Mouse (Mus musculus) lung, postnatal 0 days (tissue): Measurements from ENCODE around the gene Gckr. TPM values are rescaled to one million over a fixed set of nuclear protein-coding genes. Genes with fewer than 3 reads are reported as not detected.
A peak's percentile ranks its signal among the peaks of the same experiment; 100 is the strongest.

Source experiments
- ATAC-seq: fragments of 200-750 bp; cut with Nextera tagmentation; 2 replicates; pipeline ENCODE4 v1.8.0; 2017; ENCODE audit warnings: moderate library complexity
- DNase-seq: peaks from one replicate; pipeline ENCODE4 v3.0.0-alpha.2; 2016; ENCODE audit warnings: low spot score
- H3K27ac ChIP-seq: fragments of 300-500 bp; sonication (generic); 2 replicates; pipeline ENCODE4 v1.5.1; 2014; ENCODE audit warnings: antibody characterized with exemption, mild to moderate bottlenecking, low read length, mixed read lengths
- H3K27me3 ChIP-seq: fragments of 300-500 bp; sonication (generic); replicated peaks from 2 replicates; pipeline ENCODE4 v1.6.1; 2014; ENCODE audit warnings: low read length, mixed read lengths; ENCODE audit not compliant: insufficient read depth
- H3K36me3 ChIP-seq: fragments of 300-500 bp; sonication (generic); 2 replicates; pipeline ENCODE4 v1.6.1; 2014; ENCODE audit warnings: low read length, mixed read lengths; ENCODE audit not compliant: insufficient read depth
- H3K4me1 ChIP-seq: fragments of 300-500 bp; sonication (generic); 2 replicates; pipeline ENCODE4 v1.6.1; 2014; ENCODE audit warnings: antibody characterized with exemption, low read depth, low read length, mixed read lengths; ENCODE audit not compliant: insufficient read depth
- H3K4me2 ChIP-seq: fragments of 300-500 bp; sonication (generic); replicated peaks from 2 replicates; pipeline ENCODE4 v1.6.1; 2014; ENCODE audit warnings: low read depth, mild to moderate bottlenecking, low read length, moderate library complexity, mixed read lengths
- H3K4me3 ChIP-seq: fragments of 300-500 bp; sonication (generic); 2 replicates; pipeline ENCODE4 v1.5.1; 2014; ENCODE audit warnings: low read depth, low read length
- H3K9ac ChIP-seq: fragments of 300-500 bp; sonication (generic); replicated peaks from 2 replicates; pipeline ENCODE4 v1.6.1; 2014; ENCODE audit warnings: low read depth, mild to moderate bottlenecking
- H3K9me3 ChIP-seq: fragments of 300-500 bp; sonication (generic); 2 replicates; pipeline ENCODE4 v1.6.1; 2016; ENCODE audit warnings: low read length, mixed read lengths
- CTCF ChIP-seq: IDR thresholded peaks from 2 replicates; pipeline ENCODE4 v1.5.1; 2016; ENCODE audit warnings: antibody characterized with exemption, mild to moderate bottlenecking
- EP300 ChIP-seq: IDR thresholded peaks from 2 replicates; pipeline ENCODE4 v1.6.1; 2016; ENCODE audit warnings: antibody characterized with exemption, mild to moderate bottlenecking, control low read depth
- WGBS: fragments of 180-500 bp; shearing (Covaris S2); extraction: QIAGEN DNeasy Blood & Tissue Kit; methylation state at CpG from one replicate; pipeline ENCODE4 v1.1.7; 2014; 5-methylcytosine and 5-hydroxymethylcytosine counted together
- polyA plus RNA-seq: library from polyadenylated mRNA; unstranded; fragments of >200 nt; fragmentation: Nextera tagmentation; extraction: Ambion mirVana; gene quantifications from 2 replicates; pipeline ENCODE4 v1.2.1, GENCODE M21; 2015

The Gckr gene
- 0.08 TPM in 1 of 2 replicates, not detected in the other for polyA plus RNA-seq

DNA sequence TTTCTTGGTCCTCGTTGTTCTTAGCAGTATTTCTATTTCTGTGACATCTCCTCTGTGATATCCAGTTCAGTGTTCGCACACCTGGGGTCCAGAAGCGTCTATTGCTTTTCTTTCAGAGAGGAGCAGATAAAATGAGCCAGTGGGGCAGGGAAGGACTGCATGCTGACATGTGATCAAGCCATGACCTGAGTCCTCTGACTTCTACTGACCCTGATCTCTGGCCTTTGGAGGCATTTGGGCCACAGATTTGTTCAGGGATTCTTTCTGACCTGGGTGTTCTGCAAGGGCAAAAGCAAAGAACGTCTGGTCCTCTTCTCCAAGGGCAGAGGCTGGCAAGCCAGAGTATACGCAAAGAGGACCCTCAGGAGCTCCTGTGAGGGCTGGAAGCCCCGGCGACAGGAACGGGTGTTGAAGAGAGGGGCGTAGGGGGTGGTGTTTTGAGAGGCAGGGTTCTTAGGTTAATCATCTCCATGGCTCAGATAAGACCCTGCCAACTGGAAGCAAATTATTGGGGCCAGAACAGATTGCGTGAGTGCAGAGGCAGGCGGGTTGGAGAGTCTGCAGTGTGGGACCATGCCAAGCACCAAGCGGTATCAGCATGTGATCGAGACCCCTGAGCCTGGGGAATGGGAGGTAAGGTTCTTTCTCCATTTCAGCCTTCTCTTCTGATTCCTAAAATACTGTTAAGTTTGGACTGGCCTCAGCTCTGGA is at the start of gene Gckr:
TSS of gene Gckr (plus strand) at position 397 of the 711 bp plus-strand sequence.
- Histone ChIP-seq H3K27ac (no peak within 1 kb of the TSS), H3K27me3 (no peaks in the 10 kb centered on the region), H3K4me3 (no peak within 1 kb of the TSS), H3K4me2 (no peak within 1 kb of the TSS), H3K4me1 (0 out of 2 replicates have a peak, but pooled peaks cover 5% of the 10 kb centered on the region), H3K9me3 (no peaks in the 10 kb centered on the region), H3K36me3 (no peaks in the 10 kb centered on the region), H3K9ac (no peak within 1 kb of the TSS)
- TF ChIP-seq EP300 (no peak), CTCF (no peak)
- DNase-seq (no peak), ATAC-seq (no peak)
- 47% methylated on average over 13 of the region's 13 CpGs for WGBS

DNA sequence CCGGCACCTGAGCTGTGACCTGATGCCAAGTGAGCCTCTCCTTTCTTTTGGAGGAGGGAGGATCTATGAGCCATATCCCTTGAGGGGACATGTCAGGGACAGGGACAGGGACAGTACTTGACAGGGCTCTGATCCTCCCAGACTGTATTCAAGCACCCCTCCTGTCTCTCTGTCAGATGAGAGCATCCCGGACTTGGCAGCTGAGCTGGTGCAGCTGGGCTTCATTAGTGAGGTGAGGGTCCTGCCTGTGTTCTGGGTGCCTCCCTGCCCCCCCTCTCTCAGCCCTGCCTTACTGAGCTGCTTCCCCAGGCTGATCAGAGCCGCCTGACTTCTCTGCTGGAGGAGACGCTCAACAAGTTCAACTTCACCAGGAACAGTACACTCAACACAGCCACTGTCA is 46.5 kb upstream of the Gckr start:
- peaks cover 55% of the 10 kb centered on the region for H3K36me3 ChIP-seq
- ATAC-seq (no peak), DNase-seq (no peak)
- no peak overlapping the region for H3K9ac ChIP-seq
- no peak overlapping the region for H3K4me3 ChIP-seq
- H3K4me1 ChIP-seq, result peaks cover 3% of the 10 kb centered on the region; the same call in 1 of the 2 replicates
- no peak overlapping the region for H3K4me2 ChIP-seq
- H3K27me3 ChIP-seq, result no peaks in the 10 kb centered on the region
- 64% methylated on average over 4 of the region's 4 CpGs for WGBS
- no peak overlapping the region for H3K27ac ChIP-seq
- TF ChIP-seq CTCF (no peak), EP300 (no peak)
- H3K9me3 ChIP-seq, result no peaks in the 10 kb centered on the region

DNA sequence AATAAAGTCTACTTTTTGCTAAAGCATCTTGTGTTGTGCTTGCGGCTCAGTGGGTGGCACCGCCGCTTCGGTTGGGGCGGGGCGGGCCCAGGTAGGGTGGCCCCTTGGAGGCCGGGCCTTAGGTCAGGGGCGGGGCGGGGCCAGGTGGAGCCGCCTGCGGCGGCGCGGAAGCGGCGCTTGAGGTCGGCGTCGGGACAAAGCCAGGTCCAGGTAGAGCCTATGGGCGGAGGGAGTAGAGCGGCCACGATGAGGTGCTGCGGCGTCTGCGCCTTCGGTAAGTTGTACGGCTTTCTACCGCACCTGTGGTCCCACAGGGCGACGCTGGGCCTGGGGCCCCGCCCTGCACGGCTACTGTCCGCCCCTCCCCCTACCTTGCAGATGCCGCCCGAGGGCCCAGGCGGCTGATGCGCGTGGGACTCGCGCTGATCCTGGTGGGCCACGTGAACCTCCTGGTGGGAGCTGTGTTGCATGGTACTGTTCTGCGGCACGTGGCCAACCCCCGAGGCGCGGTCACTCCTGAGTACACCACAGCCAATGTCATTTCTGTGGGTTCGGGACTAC is 45.6 kb upstream of the Gckr start, which contains the start of gene Krtcap3:
TSS of gene Krtcap3 (plus strand) at position 151 of the 561 bp plus-strand sequence.
- peak within 1 kb of the TSS; percentile 32; the same call in 1 of the 2 replicates for H3K9ac ChIP-seq
- peak within 1 kb of the TSS; percentile 43 for H3K27ac ChIP-seq
- H3K36me3 ChIP-seq, result peaks cover 46% of the 10 kb centered on the region
- H3K27me3 ChIP-seq, result no peaks in the 10 kb centered on the region
- H3K4me2 ChIP-seq, result peak within 1 kb of the TSS; percentile 54
- no peaks in the 10 kb centered on the region for H3K9me3 ChIP-seq
- peak within 1 kb of the TSS; percentile 28 for H3K4me3 ChIP-seq
- ATAC-seq, result peak; percentile 91
- H3K4me1 ChIP-seq, result peaks cover 3% of the 10 kb centered on the region; the same call in 1 of the 2 replicates
- TF ChIP-seq EP300, result no peak
- no peak for TF ChIP-seq CTCF
- DNase-seq, result peak; percentile 85
- WGBS, result 39% methylated on average over 39 of the region's 47 CpGs

- peak overlapping the region; percentile 32; the same call in 1 of the 2 replicates for H3K9ac ChIP-seq
- 51% methylated on average over 10 of the region's 10 CpGs for WGBS
- DNase-seq, result no peak
- H3K27ac ChIP-seq, result peak overlapping the region; percentile 43
- peaks cover 42% of the 10 kb centered on the region for H3K36me3 ChIP-seq
- peaks cover 3% of the 10 kb centered on the region; the same call in 1 of the 2 replicates for H3K4me1 ChIP-seq
- no peak for ATAC-seq
- H3K9me3 ChIP-seq, result no peaks in the 10 kb centered on the region
- H3K4me3 ChIP-seq, result peak overlapping the region; percentile 28; the same call in 1 of the 2 replicates
- H3K4me2 ChIP-seq, result peak overlapping the region; percentile 54
- TF ChIP-seq CTCF, result no peak
- TF ChIP-seq EP300, result no peak
- H3K27me3 ChIP-seq, result no peaks in the 10 kb centered on the region
Observed at GRCm38 (mm10) chr5:31252151-31252550, 45.1 kb upstream of the Gckr start.

GRCm38 (mm10) chr5:31252795-31253545 is 44.3 kb upstream of the Gckr start:
- no peak for DNase-seq
- TF ChIP-seq EP300 (no peak), CTCF (no peak)
- peak overlapping the region; percentile 43; the same call in 1 of the 2 replicates for H3K27ac ChIP-seq
- no peak overlapping the region; the same call in 1 of the 2 replicates for H3K9ac ChIP-seq
- H3K4me1 ChIP-seq, result peaks cover 3% of the 10 kb centered on the region; the same call in 1 of the 2 replicates
- ATAC-seq, result no peak
- H3K36me3 ChIP-seq, result peaks cover 34% of the 10 kb centered on the region
- H3K4me2 ChIP-seq, result peak overlapping the region; percentile 54; the same call in 1 of the 2 replicates
- no peaks in the 10 kb centered on the region for H3K9me3 ChIP-seq
- WGBS, result 70% methylated on average over 16 of the region's 16 CpGs
- H3K27me3 ChIP-seq, result no peaks in the 10 kb centered on the region
- H3K4me3 ChIP-seq, result no peak overlapping the region

DNA sequence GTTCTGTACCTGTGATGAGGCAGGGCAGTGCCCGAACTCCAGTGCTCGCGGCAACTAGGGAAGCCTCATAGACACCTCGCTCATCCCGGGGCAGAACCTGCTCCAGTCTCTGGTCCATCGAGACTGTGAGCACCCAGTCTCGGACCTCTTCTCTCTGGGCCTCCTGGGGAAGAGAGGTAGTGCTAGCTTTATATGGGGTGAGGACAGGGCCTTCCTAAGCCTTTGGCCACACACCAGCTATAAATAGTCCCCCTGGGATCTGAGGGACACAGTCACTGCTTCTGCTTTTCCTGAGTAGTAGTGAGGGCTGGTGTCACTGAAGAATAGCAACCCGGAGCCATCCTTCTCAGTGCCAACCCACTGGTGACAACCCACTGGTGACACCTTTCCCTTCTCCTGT is 43.4 kb upstream of the Gckr start:
- no peak overlapping the region for H3K9ac ChIP-seq

More for the DNA sequence above, 43.4 kb upstream of the Gckr start:
- no peaks in the 10 kb centered on the region for H3K9me3 ChIP-seq
- no peak overlapping the region for H3K4me3 ChIP-seq
- peaks cover 28% of the 10 kb centered on the region for H3K36me3 ChIP-seq
- DNase-seq, result peak; percentile 9
- TF ChIP-seq EP300, result no peak
- TF ChIP-seq CTCF, result no peak
- H3K4me2 ChIP-seq, result peak overlapping the region; percentile 28; the same call in 1 of the 2 replicates
- 89% methylated on average over 8 of the region's 8 CpGs for WGBS
- H3K27ac ChIP-seq, result peak overlapping the region; percentile 80
- peaks cover 3% of the 10 kb centered on the region; the same call in 1 of the 2 replicates for H3K4me1 ChIP-seq
- H3K27me3 ChIP-seq, result no peaks in the 10 kb centered on the region
- ATAC-seq, result no peak
